Mouse (Mus musculus) forebrain, embryonic 16.5 days (tissue): ENCODE measurements around the gene Utp4. TPM values are rescaled to one million over a fixed set of nuclear protein-coding genes. Genes with fewer than 3 reads are reported as not detected.
"Not testable (repeated sequence)": the region's sequence is repeated elsewhere in the genome, so short reads cannot be mapped to it uniquely, and the experiment has no call there.

Experiments used
- ATAC-seq: fragments of 200-750 bp; cut with Nextera tagmentation; 2 replicates; pipeline ENCODE4 v1.8.0; 2017; ENCODE audit warnings: mild to moderate bottlenecking, moderate library complexity
- H3K27ac ChIP-seq: fragments of 300-500 bp; sonication (generic); 2 replicates; pipeline ENCODE4 v1.5.1; 2014; ENCODE audit warnings: low read length, control low read depth
- H3K27me3 ChIP-seq: fragments of 300-500 bp; sonication (generic); replicated peaks from 2 replicates; pipeline ENCODE4 v1.6.1; 2014; ENCODE audit warnings: low read length; ENCODE audit not compliant: control insufficient read depth, insufficient read depth
- H3K36me3 ChIP-seq: fragments of 300-500 bp; sonication (generic); 2 replicates; pipeline ENCODE4 v1.6.1; 2014; ENCODE audit not compliant: control insufficient read depth, insufficient read depth
- H3K4me1 ChIP-seq: fragments of 300-500 bp; sonication (generic); replicated peaks from 2 replicates; pipeline ENCODE4 v1.6.1; 2014; ENCODE audit warnings: low read length; ENCODE audit not compliant: control insufficient read depth, insufficient read depth
- H3K4me2 ChIP-seq: fragments of 300-500 bp; sonication (generic); 2 replicates; pipeline ENCODE4 v1.6.1; 2014; ENCODE audit warnings: mild to moderate bottlenecking, low read length, control low read depth
- H3K4me3 ChIP-seq: fragments of 300-500 bp; sonication (generic); replicated peaks from 2 replicates; pipeline ENCODE4 v1.5.1; 2014; ENCODE audit warnings: mild to moderate bottlenecking, low read length, control low read depth
- H3K9ac ChIP-seq: fragments of 300-500 bp; sonication (generic); replicated peaks from 2 replicates; pipeline ENCODE4 v1.6.1; 2014; ENCODE audit warnings: low read depth, low read length, control low read depth
- H3K9me3 ChIP-seq: fragments of 300-500 bp; sonication (generic); 2 replicates; pipeline ENCODE4 v1.6.1; 2016; ENCODE audit warnings: low read length; ENCODE audit not compliant: control insufficient read depth
- WGBS: fragments of 180-500 bp; shearing (Covaris S2); extraction: QIAGEN DNeasy Blood & Tissue Kit; methylation state at CpG from one replicate; pipeline ENCODE4 v1.1.7; 2014; 5-methylcytosine and 5-hydroxymethylcytosine counted together
- polyA plus RNA-seq: library from polyadenylated mRNA; unstranded; fragments of >200 nt; fragmentation: Nextera tagmentation; extraction: Ambion mirVana; gene quantifications from 2 replicates; pipeline ENCODE4 v1.2.1, GENCODE M21; 2015

Gene Utp4
- polyA plus RNA-seq, 1 experiment from 2014 or later = 48.6 TPM

GRCm38 (mm10) chr8:106920395-106920741 lies 26.9 kb downstream of the Utp4 start:
- Histone ChIP-seq H3K4me1 (peaks cover 3% of the 10 kb centered on the region; the same call in 1 of the 2 replicates), H3K9me3 (no peaks in the 10 kb centered on the region), H3K36me3 (peaks cover 13% of the 10 kb centered on the region), H3K4me2 (no peak overlapping the region), H3K4me3 (no peak overlapping the region), H3K27me3 (no peaks in the 10 kb centered on the region), H3K27ac (no peak overlapping the region), H3K9ac (no peak overlapping the region)
- 96% methylated on average over 5 of the region's 5 CpGs for WGBS
- no peak for ATAC-seq

- Histone ChIP-seq H3K27ac (no peak overlapping the region), H3K4me3 (no peak overlapping the region), H3K4me2 (no peak overlapping the region), H3K4me1 (peaks cover 3% of the 10 kb centered on the region; the same call in 1 of the 2 replicates), H3K9ac (no peak overlapping the region), H3K9me3 (no peaks in the 10 kb centered on the region), H3K27me3 (no peaks in the 10 kb centered on the region), H3K36me3 (no peaks in the 10 kb centered on the region)
- no peak for ATAC-seq
- WGBS = 85% methylated on average over 4 of the region's 4 CpGs
These were observed 30.6 kb downstream of the Utp4 start for GRCm38 (mm10) chr8:106924057-106924456.

GRCm38 (mm10) chr8:106924904-106925349 lies 31.5 kb downstream of the Utp4 start:
- ATAC-seq = no peak
- H3K9me3 ChIP-seq = no peaks in the 10 kb centered on the region
- 77% methylated on average over 8 of the region's 8 CpGs for WGBS

GRCm38 (mm10) chr8:106925446-106925845 lies 32.0 kb downstream of the Utp4 start:
- no peak for ATAC-seq
- Histone ChIP-seq H3K36me3 (no peaks in the 10 kb centered on the region), H3K27ac (no peak overlapping the region), H3K4me3 (no peak overlapping the region), H3K4me2 (no peak overlapping the region), H3K9me3 (no peaks in the 10 kb centered on the region), H3K27me3 (no peaks in the 10 kb centered on the region), H3K4me1 (0 out of 2 replicates have a peak, but pooled peaks cover 2% of the 10 kb centered on the region), H3K9ac (no peak overlapping the region)
- WGBS = 81% methylated on average over 4 of the region's 4 CpGs

More at GRCm38 (mm10) chr8:106924904-106925349, 31.5 kb downstream of the Utp4 start:
- Histone ChIP-seq H3K4me3 (no peak overlapping the region), H3K4me1 (peaks cover 2% of the 10 kb centered on the region; the same call in 1 of the 2 replicates), H3K4me2 (no peak overlapping the region), H3K27me3 (no peaks in the 10 kb centered on the region), H3K9ac (no peak overlapping the region), H3K27ac (no peak overlapping the region), H3K36me3 (no peaks in the 10 kb centered on the region)

- Histone ChIP-seq H3K9ac (no peak overlapping the region), H3K4me3 (no peak overlapping the region), H3K4me1 (peaks cover 3% of the 10 kb centered on the region), H3K36me3 (no peaks in the 10 kb centered on the region), H3K9me3 (no peaks in the 10 kb centered on the region), H3K27ac (no peak overlapping the region), H3K27me3 (peaks cover 9% of the 10 kb centered on the region), H3K4me2 (no peak overlapping the region)
- whole genome bisulfite sequencing = 61% methylated on average over 4 of the region's 4 CpGs
- no peak for ATAC-seq
These were observed 33.8 kb downstream of the Utp4 start for GRCm38 (mm10) chr8:106927247-106927646.

GRCm38 (mm10) chr8:106928182-106928581 lies 34.7 kb downstream of the Utp4 start:
- not testable (repeated sequence) for H3K4me3 ChIP-seq, H3K4me2 ChIP-seq, H3K9ac ChIP-seq, H3K9me3 ChIP-seq, H3K27ac ChIP-seq, H3K4me1 ChIP-seq, ATAC-seq, H3K36me3 ChIP-seq
- H3K27me3 ChIP-seq = peaks cover 11% of the 10 kb centered on the region
- WGBS = 85% methylated on average over 10 of the region's 11 CpGs

GRCm38 (mm10) chr8:106929155-106929913 lies 35.9 kb downstream of the Utp4 start:
- H3K36me3 ChIP-seq = no peaks in the 10 kb centered on the region
- H3K4me3 ChIP-seq = no peak overlapping the region
- H3K4me1 ChIP-seq = peaks cover 6% of the 10 kb centered on the region
- WGBS = 55% methylated on average over 6 of the region's 6 CpGs
- H3K27ac ChIP-seq = no peak overlapping the region
- H3K9ac ChIP-seq = no peak overlapping the region
- no peaks in the 10 kb centered on the region for H3K9me3 ChIP-seq
- H3K27me3 ChIP-seq = peaks cover 20% of the 10 kb centered on the region
- ATAC-seq = no peak
- no peak overlapping the region for H3K4me2 ChIP-seq

GRCm38 (mm10) chr8:106929921-106930320 lies 36.5 kb downstream of the Utp4 start:
- Histone ChIP-seq H3K4me3 (no peak overlapping the region), H3K27ac (no peak overlapping the region), H3K4me2 (no peak overlapping the region), H3K9ac (no peak overlapping the region), H3K9me3 (no peaks in the 10 kb centered on the region), H3K27me3 (peaks cover 24% of the 10 kb centered on the region), H3K4me1 (peaks cover 6% of the 10 kb centered on the region), H3K36me3 (no peaks in the 10 kb centered on the region)
- 71% methylated on average over 5 of the region's 5 CpGs for WGBS
- no peak for ATAC-seq

- Histone ChIP-seq H3K27me3 (peaks cover 25% of the 10 kb centered on the region), H3K4me3 (peak overlapping the region; percentile 2; the same call in 1 of the 2 replicates), H3K9ac (no peak overlapping the region), H3K4me1 (peaks cover 16% of the 10 kb centered on the region), H3K27ac (no peak overlapping the region), H3K36me3 (no peaks in the 10 kb centered on the region), H3K4me2 (peak overlapping the region; percentile 46), H3K9me3 (no peaks in the 10 kb centered on the region)
- WGBS = 9% methylated on average over 22 of the region's 22 CpGs
- ATAC-seq = no peak
These were observed 39.1 kb downstream of the Utp4 start for GRCm38 (mm10) chr8:106932376-106933065.
